Comparison of ENCODE assay signal across 8 mouse cellular contexts in genomic region chr4:124277456-124278181, GRCm38 (mm10).
DNase-seq lines count a peak whose midpoint lies in the region; ATAC-seq lines count a peak whose summit lies in the region.

No protein-coding gene starts in this region.

- WGBS in heart, embryonic 14.5 days = under 1% methylated on average over 43 of the region's 43 CpGs
- 1% methylated on average over 43 of the region's 43 CpGs for WGBS in heart, embryonic 15.5 days
- 2% methylated on average over 43 of the region's 43 CpGs for WGBS in liver, embryonic 16.5 days (ENCODE audit: insufficient replicate concordance)

- H3K27ac ChIP-seq in heart, embryonic 14.5 days (replicated peaks in 1 of 2; ENCODE audit: control insufficient read depth in 1 of 2, insufficient read depth in 1 of 2, low read depth in 2 of 2, low read length in 2 of 2) = no peak overlapping the region
- H3K27ac ChIP-seq in heart, embryonic 15.5 days = no peak overlapping the region
- no peak overlapping the region for H3K27ac ChIP-seq in liver, embryonic 16.5 days (ENCODE audit: low read length)

- peak overlapping the region; percentile 32 to 43 for H3K4me3 ChIP-seq in heart, embryonic 14.5 days (ENCODE audit: control insufficient read depth in 1 of 2, insufficient read depth in 1 of 2, low read depth in 1 of 2, low read length in 2 of 2)
- peak overlapping the region; percentile 56 for H3K4me3 ChIP-seq in heart, embryonic 15.5 days
- H3K4me3 ChIP-seq in liver, embryonic 16.5 days (ENCODE audit: low read depth, low read length) = peak overlapping the region; percentile 23

- no peak for ATAC-seq in heart, embryonic 14.5 days (ENCODE audit: insufficient number of reproducible peaks, insufficient read depth, low FRiP score, low read depth)
- ATAC-seq in heart, embryonic 15.5 days (replicated peaks; ENCODE audit: insufficient number of reproducible peaks, insufficient read depth, low FRiP score, low read depth) = no peak
- ATAC-seq in liver, embryonic 16.5 days (ENCODE audit: low read depth) = no peak

- DNase-seq in heart, postnatal 36 days = no peak
- DNase-seq in ZHBTc4 (ENCODE audit: low read depth, low spot score) = peak; percentile 30
- no peak for DNase-seq in ovary, adult 18-20 months (ENCODE audit: low spot score)
- no peak for DNase-seq in yolk sac, embryonic 10.5 days (ENCODE audit: low spot score)
- DNase-seq in gastrocnemius, postnatal 14 days = no peak

- peaks cover 14% of the 10 kb centered on the region for H3K27me3 ChIP-seq in heart, embryonic 14.5 days (ENCODE audit: control insufficient read depth, insufficient read depth, low read length)
- H3K27me3 ChIP-seq in heart, embryonic 15.5 days = peaks cover 35% of the 10 kb centered on the region
- H3K27me3 ChIP-seq in liver, embryonic 16.5 days (ENCODE audit: control insufficient read depth, insufficient read depth, low read depth, low read length) = peaks cover 22% of the 10 kb centered on the region

- intact Hi-C loops in heart, postnatal 36 days (cut with DNase I) = no loop called here
- intact Hi-C loops in gastrocnemius, postnatal 14 days (cut with DNase I; ENCODE audit: low total_unique reads) = no loop called here

- peaks cover 5 to 11% of the 10 kb centered on the region in 2 experiments; a peak in 3 of 4 replicates for H3K4me1 ChIP-seq in heart, embryonic 14.5 days (ENCODE audit: control insufficient read depth in 2 of 2, insufficient read depth in 2 of 2, low read length in 2 of 2)
- peaks cover 16% of the 10 kb centered on the region for H3K4me1 ChIP-seq in heart, embryonic 15.5 days (replicated peaks)
- H3K4me1 ChIP-seq in liver, embryonic 16.5 days (ENCODE audit: control insufficient read depth, low read depth, low read length) = no peaks in the 10 kb centered on the region

- peak overlapping the region; percentile 85 for H3K4me2 ChIP-seq in heart, embryonic 14.5 days (ENCODE audit: low read length)
- peak overlapping the region; percentile 92 for H3K4me2 ChIP-seq in heart, embryonic 15.5 days
- peak overlapping the region; percentile 39 for H3K4me2 ChIP-seq in liver, embryonic 16.5 days (ENCODE audit: low read depth, low read length)

- peak overlapping the region; percentile 68 for H3K9ac ChIP-seq in heart, embryonic 14.5 days (ENCODE audit: low read length)
- H3K9ac ChIP-seq in heart, embryonic 15.5 days = peak overlapping the region; percentile 63
- H3K9ac ChIP-seq in liver, embryonic 16.5 days (ENCODE audit: low read depth, low read length) = no peak overlapping the region

- no peaks in the 10 kb centered on the region for H3K36me3 ChIP-seq in heart, embryonic 14.5 days (ENCODE audit: control insufficient read depth, insufficient read depth, low read length)
- H3K36me3 ChIP-seq in heart, embryonic 15.5 days = no peaks in the 10 kb centered on the region
- H3K36me3 ChIP-seq in liver, embryonic 16.5 days (ENCODE audit: control insufficient read depth, insufficient read depth) = no peaks in the 10 kb centered on the region

- H3K9me3 ChIP-seq in heart, embryonic 14.5 days (ENCODE audit: control insufficient read depth, low read length) = no peaks in the 10 kb centered on the region
- H3K9me3 ChIP-seq in heart, embryonic 15.5 days (replicated peaks) = no peaks in the 10 kb centered on the region
- H3K9me3 ChIP-seq in liver, embryonic 16.5 days (replicated peaks; ENCODE audit: control insufficient read depth, low read length) = no peaks in the 10 kb centered on the region

Comparison
In these comparisons a context has a peak if more than half of its experiments do, and no peak if none do; other contexts are left out.
1. H3K4me2 ChIP-seq: peak in every context shown above with its lines; median percentile 92 in heart, embryonic 15.5 days; 85 in heart, embryonic 14.5 days; 39 in liver, embryonic 16.5 days.